Mouse (Mus musculus): Measurements from ENCODE around the gene Cacnb4.

- TF ChIP-seq CTCF (IDR thresholded peaks at IDR 0.05; ENCODE audit: low read depth, low read length) (no peak), POLR2A (IDR thresholded peaks at IDR 0.05; ENCODE audit: insufficient read depth, low read length) (no peak), EP300 (IDR thresholded peaks at IDR 0.05; ENCODE audit: insufficient read depth, low read depth, low read length) (no peak)
Observed at GRCm38 (mm10) chr2:52386451-52386850, 290.2 kb downstream of the Cacnb4 start.

Data from ES-Bruce4 (cell line).